Mouse (Mus musculus): ENCODE measurements around the gene Slco2a1. TPM values are rescaled to one million over a fixed set of nuclear protein-coding genes. Genes with fewer than 3 reads are reported as not detected.

Slco2a1 gene
- total RNA-seq, 2 experiments from 2014 or later, result 8.5 to 10.0 TPM

GRCm38 (mm10) chr9:103031211-103031610 lies 42.7 kb downstream of the Slco2a1 start:
- no peak for DNase-seq
- intact Hi-C loops (cut with DNase I), result no loop called here

GRCm38 (mm10) chr9:103032193-103032592 lies 43.7 kb downstream of the Slco2a1 start:
- intact Hi-C loops (cut with DNase I), result no loop called here

DNA sequence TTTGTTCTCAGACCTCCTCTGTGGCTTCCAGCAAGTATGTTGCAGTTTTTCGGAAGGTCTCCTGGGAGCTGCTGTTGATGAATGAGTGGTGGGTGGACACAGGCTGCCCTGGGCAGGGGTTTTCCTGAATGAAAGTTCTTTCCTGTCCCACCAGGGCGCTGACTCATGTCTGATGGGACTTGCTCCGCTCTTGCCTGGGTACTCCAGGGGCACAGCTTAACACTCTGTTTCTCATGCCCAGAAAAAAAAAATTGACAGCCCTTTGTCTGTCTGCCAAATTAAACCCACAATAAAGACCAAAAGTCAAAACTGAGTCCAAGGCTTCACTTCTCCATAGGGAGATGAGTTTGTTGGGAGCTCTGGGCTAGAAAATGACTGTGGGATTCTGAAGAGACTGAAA lies 44.9 kb downstream of the Slco2a1 start:
- DNase-seq, result no peak

More at GRCm38 (mm10) chr9:103032193-103032592, 43.7 kb downstream of the Slco2a1 start:
- DNase-seq, result peak; percentile 65 to 73

GRCm38 (mm10) chr9:103036971-103037391 lies 48.5 kb downstream of the Slco2a1 start:
- intact Hi-C loops (cut with DNase I), result no loop called here
- DNase-seq, result no peak

More for the DNA sequence above, 44.9 kb downstream of the Slco2a1 start:
- intact Hi-C loops (cut with DNase I), result no loop called here

DNA sequence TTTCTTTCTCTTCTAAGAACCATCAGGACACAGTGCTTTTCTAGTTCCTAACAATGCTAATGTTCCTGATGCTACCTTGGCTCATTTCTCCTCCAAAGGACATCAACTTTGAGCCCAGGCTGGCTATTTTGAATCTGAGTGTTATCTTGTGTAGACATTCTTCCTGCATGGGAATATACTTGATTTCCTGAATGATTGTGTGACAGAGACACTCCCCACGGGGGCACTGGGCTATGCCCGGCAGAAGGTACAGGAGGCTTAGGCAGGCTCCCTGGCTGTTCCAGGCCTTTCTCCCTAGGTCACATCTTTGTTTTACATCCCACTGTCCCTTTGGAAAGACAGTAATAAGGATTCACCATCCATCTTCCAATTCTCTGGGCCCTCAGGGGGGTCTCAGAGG lies 49.8 kb downstream of the Slco2a1 start:
- DNase-seq, result no peak
- intact Hi-C loops (cut with DNase I), result no loop called here

- DNase-seq, result no peak
- intact Hi-C loops (cut with DNase I), result no loop called here
These were observed 50.2 kb downstream of the Slco2a1 start for GRCm38 (mm10) chr9:103038705-103039104.

GRCm38 (mm10) chr9:103040581-103040980 lies 52.1 kb downstream of the Slco2a1 start:
- DNase-seq, result no peak
- intact Hi-C loops (cut with DNase I), result no loop called here

- DNase-seq, result no peak
- intact Hi-C loops (cut with DNase I), result no loop called here
These were observed 56.9 kb downstream of the Slco2a1 start for GRCm38 (mm10) chr9:103045406-103045805.

DNA sequence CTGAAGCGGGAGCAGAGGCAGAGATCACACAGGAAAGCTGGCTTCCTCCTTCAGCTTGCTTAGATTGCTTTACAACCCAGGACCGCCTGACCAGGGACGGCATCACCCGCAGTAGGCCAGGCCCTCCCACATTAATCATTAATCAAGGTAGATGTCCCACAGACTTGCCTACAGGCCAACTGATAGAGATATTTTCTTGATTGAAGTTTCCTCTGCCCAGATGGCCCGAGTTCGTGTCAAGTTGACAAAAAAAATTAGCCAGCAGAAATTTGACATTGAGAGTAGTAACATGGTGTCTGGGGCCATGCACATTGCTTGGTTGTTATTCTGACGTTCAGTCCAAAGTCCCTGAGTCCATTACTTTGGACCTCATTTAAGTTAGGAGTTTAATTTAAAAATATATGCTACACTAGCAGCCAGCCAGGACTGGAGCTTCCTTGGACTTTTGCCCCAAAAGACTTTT lies 60.6 kb downstream of the Slco2a1 start:
- intact Hi-C loops (cut with DNase I), result no loop called here
- DNase-seq, result no peak

DNA sequence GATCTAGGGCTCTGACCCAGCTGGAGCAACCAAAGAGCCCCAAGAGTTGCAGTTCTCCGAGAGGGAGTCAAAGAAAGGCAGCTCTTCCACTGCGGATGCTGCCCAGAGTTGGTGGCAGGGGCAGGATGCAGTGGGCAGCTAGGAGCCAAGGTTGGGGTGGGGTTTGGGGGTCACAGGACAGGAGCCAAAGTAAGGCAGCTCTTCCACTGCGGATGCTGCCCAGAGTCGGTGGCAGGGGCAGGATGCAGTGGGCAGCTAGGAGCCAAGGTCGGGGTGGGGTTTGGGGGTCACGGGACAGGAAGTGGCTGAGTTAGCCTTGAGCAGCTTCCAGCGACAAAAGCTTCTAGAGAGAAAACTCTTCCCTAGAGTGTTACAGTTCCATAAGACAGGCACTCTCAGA lies 65.3 kb downstream of the Slco2a1 start:
- no peak for DNase-seq
- intact Hi-C loops (cut with DNase I), result no loop called here

DNA sequence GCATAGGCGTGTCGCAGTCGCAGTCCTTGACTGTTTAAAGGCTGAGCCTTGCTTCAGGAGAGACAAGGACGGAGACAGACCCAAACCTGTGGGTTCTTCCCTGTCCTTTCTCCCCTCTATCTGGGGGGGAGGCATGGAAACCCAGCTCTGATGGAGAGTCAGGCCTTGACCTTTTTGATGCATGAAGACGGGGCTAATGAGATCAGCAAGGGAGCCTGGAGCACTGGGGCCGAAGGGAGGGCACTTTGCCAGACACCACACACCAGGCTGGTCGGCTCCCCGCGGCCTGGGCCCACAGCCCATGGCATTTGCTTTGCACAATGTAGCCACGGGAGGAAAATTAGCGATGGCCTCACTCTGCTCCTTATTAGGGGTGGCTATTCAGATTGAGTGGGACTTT lies 66.5 kb downstream of the Slco2a1 start:
- DNase-seq, result no peak
- intact Hi-C loops (cut with DNase I), result no loop called here

- intact Hi-C loops (cut with DNase I), result no loop called here
- DNase-seq, result no peak
These were observed 67.7 kb downstream of the Slco2a1 start for GRCm38 (mm10) chr9:103056164-103056563.

GRCm38 (mm10) chr9:103060551-103060950 lies 72.0 kb downstream of the Slco2a1 start:
- intact Hi-C loops (cut with DNase I), result no loop called here
- DNase-seq, result no peak

DNA sequence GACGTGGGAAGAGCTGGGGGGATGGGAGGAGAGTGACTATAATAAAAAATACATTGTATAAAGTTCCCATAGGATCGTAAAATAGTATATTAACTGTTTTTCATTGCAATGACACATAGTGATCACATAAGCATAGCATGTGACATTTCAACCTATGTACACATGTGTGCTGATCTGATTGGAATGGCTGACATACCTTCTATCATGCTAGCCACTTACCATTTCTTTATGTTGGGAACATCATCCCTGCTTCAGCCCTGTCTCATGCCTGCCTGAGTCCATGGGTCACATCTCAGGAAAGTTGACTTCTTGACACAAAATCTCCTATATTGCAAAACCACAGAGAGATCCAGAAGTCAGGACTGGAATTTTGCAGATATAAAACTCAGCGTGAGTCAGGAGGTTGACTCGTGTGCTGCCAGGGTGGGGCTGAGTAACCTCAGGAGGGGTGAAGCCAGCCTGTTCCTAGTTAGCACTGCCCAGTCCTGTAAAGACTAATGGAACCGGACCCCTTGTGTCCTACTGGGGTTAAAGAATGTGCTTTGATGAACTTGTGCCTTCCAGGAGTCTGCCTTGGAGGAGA lies 73.0 kb downstream of the Slco2a1 start:
- DNase-seq, result no peak
- intact Hi-C loops (cut with DNase I), result no loop called here

GRCm38 (mm10) chr9:103063591-103063990 lies 75.1 kb downstream of the Slco2a1 start:
- intact Hi-C loops (cut with DNase I), result no loop called here
- no peak for DNase-seq

GRCm38 (mm10) chr9:103066845-103067244 lies 78.3 kb downstream of the Slco2a1 start:
- no peak for DNase-seq
- intact Hi-C loops (cut with DNase I), result no loop called here

DNA sequence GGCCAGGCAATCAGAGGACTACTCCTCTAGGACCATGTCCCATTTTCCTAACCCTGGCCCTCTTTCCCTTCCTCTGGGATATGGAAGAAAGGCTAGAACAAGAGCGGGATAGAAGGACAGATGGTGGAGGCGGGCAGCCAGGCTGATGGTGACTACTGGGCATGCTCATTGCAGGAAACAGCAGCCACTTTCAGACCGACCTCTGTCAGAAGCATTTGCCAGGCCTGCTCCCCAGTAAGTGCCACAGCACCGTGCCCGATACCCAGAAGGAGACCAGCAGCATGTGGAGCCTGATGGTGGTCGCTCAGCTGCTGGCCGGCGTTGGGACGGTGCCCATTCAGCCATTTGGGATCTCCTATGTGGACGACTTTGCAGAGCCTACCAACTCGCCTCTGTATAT lies 79.1 kb downstream of the Slco2a1 start:
- DNase-seq, result no peak
- intact Hi-C loops (cut with DNase I), result no loop called here

GRCm38 (mm10) chr9:103068769-103069168 lies 80.3 kb downstream of the Slco2a1 start:
- peak; percentile 41 to 43 for DNase-seq
- intact Hi-C loops (cut with DNase I), result no loop called here

DNA sequence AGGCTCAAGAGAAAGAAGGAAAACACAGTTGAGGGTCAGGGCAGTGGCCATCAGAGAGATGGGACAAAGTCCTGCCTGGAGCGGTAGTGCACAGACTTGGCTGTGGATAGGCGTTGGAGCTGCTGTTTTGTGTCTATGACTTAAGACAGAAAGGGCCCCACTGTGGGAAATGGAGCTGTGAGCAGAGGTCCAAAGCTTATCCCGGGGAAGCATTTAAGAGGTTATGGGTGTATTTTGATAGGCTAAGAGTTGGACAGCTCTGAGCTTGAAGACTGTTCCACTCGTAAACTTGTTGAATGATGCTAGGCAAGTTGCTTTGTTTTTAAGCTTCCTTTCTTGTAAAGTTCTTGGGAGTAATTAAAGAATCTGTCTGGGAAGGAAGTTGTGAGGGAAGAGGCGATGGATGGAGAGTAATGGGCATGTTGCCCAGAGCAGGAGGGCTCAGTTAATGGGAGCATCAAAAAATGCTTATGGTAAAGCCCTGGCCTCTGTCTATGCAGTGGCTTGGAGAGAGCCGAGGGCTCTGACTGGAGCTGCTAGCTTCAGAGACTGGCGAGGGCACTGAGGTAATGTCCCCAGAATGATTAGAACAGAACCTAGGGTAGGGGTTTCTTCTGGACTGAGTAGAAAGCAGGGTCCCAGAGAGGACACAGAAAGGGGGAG lies 83.2 kb downstream of the Slco2a1 start:
- DNase-seq, result no peak
- intact Hi-C loops (cut with DNase I), result no loop called here

DNA sequence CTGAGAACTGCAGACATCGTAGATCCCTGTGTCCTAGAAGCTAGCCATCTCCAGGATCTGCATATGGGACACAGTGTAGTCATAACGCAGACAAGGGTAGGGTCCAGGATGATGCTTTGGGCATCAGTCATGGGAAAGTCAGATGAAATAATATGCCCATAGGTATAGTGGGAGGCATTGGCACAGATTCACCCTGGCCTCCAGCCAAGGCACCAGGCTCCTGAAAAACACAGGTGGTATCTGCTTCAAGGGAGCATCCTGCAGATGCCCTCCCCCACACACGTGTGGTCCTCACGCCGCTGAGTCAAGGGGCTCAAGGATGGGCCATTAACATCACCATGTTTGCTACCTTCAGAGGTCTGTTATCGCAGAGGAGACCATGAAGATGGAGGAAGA lies 83.7 kb downstream of the Slco2a1 start:
- intact Hi-C loops (cut with DNase I), result no loop called here
- no peak for DNase-seq

GRCm38 (mm10) chr9:103072926-103073515 lies 84.5 kb downstream of the Slco2a1 start:
- intact Hi-C loops (cut with DNase I), result no loop called here
- DNase-seq, result no peak
